Mouse (Mus musculus): Measurements from ENCODE around the gene Spsb4. TPM values are rescaled to one million over a fixed set of nuclear protein-coding genes. Genes with fewer than 3 reads are reported as not detected.

The Spsb4 gene
- polyA plus RNA-seq, 1 experiment from 2014 or later, result 23.4 TPM

DNA sequence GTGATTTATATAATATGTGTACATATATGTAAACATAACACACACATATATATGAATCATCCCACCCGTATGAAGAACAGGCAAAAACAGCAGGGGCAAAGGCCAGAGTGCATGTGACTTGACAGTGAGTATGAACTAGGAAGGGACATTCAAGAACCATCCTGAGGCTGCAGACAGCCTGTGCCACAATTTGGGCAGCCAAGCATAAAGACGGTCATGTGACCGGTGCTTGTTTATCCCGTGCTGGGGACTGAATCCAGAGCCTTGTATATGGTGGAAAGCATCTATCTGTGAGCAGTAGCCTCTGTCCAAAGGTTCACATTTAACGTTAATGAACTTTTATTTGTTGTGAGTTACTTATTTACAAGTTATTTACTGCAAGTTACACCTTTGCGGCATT, 103.8 kb downstream of the Spsb4 start:
- Histone ChIP-seq H3K4me2 (replicated peaks; ENCODE audit: low read depth) (no peak overlapping the region), H3K27me3 (replicated peaks; ENCODE audit: control insufficient read depth, insufficient read depth, low read length) (no peaks in the 10 kb centered on the region), H3K4me1 (replicated peaks; ENCODE audit: control insufficient read depth, insufficient read depth, low read length) (0 out of 2 replicates have a peak, but pooled peaks cover under 1% of the 10 kb centered on the region), H3K9ac (ENCODE audit: low read depth, low read length) (no peak overlapping the region), H3K36me3 (ENCODE audit: control insufficient read depth, insufficient read depth) (no peaks in the 10 kb centered on the region), H3K4me3 (ENCODE audit: low read depth, low read length) (no peak overlapping the region), H3K27ac (ENCODE audit: low read depth, low read length) (no peak overlapping the region), H3K9me3 (ENCODE audit: control insufficient read depth) (0 out of 2 replicates have a peak, but pooled peaks cover 4% of the 10 kb centered on the region)
- no peak for TF ChIP-seq CTCF (IDR thresholded peaks at IDR 0.05; ENCODE audit: low read depth)
- WGBS, result 75% methylated on average over 6 of the region's 6 CpGs
- no peak for ATAC-seq

DNA sequence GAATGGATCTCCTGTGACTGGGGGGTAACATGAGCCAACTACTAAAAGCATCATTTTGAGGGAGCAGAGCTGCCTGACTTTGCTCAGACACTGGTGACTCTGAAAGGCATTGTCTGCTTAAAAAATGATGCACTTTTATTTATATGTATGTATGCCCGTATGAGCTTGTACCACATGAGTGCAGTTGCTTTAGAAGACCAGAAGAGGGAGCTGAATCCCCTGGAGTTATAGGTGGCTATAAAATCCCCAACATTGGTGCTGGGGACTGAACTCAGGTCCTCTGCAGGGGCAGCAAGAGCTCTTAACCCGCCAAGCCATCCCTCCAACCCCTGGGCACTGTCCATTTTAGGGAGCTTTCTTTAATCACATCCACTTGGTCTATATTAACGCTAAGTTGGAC, 104.6 kb downstream of the Spsb4 start:
- Histone ChIP-seq H3K27me3 (replicated peaks; ENCODE audit: control insufficient read depth, insufficient read depth, low read length) (no peaks in the 10 kb centered on the region), H3K9ac (ENCODE audit: low read depth, low read length) (no peak overlapping the region), H3K36me3 (ENCODE audit: control insufficient read depth, insufficient read depth) (no peaks in the 10 kb centered on the region), H3K4me2 (replicated peaks; ENCODE audit: low read depth) (no peak overlapping the region), H3K9me3 (ENCODE audit: control insufficient read depth) (no peaks in the 10 kb centered on the region), H3K4me3 (ENCODE audit: low read depth, low read length) (no peak overlapping the region), H3K27ac (ENCODE audit: low read depth, low read length) (no peak overlapping the region), H3K4me1 (replicated peaks; ENCODE audit: control insufficient read depth, insufficient read depth, low read length) (0 out of 2 replicates have a peak, but pooled peaks cover 2% of the 10 kb centered on the region)
- peak; percentile 26; the same call in 1 of the 2 replicates for TF ChIP-seq CTCF (IDR thresholded peaks at IDR 0.05; ENCODE audit: low read depth)
- ATAC-seq, result no peak
- 91% methylated on average over 3 of the region's 3 CpGs for WGBS

DNA sequence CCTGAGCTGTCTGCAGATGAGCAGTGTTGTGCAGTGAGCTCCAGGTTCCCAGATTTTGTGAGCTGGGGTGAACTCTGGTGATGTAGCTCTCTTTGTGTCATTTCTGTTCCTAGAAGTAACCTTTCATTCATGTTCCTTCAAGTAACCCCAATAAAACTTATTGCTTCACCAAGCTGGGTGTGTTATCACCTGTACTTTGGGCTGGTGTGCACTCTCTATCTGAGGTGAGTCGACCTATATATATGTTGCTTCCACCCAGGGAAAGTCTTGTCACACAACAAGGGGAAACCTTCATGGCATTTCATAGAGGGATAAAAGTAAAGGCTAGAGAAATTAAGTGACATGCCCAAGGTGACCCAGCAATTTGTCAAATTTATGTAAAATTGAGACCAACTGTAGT, 109.1 kb downstream of the Spsb4 start:
- H3K27me3 ChIP-seq (replicated peaks; ENCODE audit: control insufficient read depth, insufficient read depth, low read length), result no peaks in the 10 kb centered on the region
- no peak overlapping the region for H3K9ac ChIP-seq (ENCODE audit: low read depth, low read length)
- no peaks in the 10 kb centered on the region for H3K9me3 ChIP-seq (ENCODE audit: control insufficient read depth)
- no peak overlapping the region for H3K4me2 ChIP-seq (replicated peaks; ENCODE audit: low read depth)
- H3K36me3 ChIP-seq (ENCODE audit: control insufficient read depth, insufficient read depth), result no peaks in the 10 kb centered on the region
- no peak overlapping the region for H3K4me3 ChIP-seq (ENCODE audit: low read depth, low read length)
- TF ChIP-seq CTCF (IDR thresholded peaks at IDR 0.05; ENCODE audit: low read depth), result no peak
- H3K27ac ChIP-seq (ENCODE audit: low read depth, low read length), result peak overlapping the region; percentile 54; the same call in 1 of the 2 replicates
- 0 out of 2 replicates have a peak, but pooled peaks cover 2% of the 10 kb centered on the region for H3K4me1 ChIP-seq (replicated peaks; ENCODE audit: control insufficient read depth, insufficient read depth, low read length)
- WGBS, result 24% methylated on average over 1 of the region's 1 CpGs
- peak; percentile 86 for ATAC-seq

DNA sequence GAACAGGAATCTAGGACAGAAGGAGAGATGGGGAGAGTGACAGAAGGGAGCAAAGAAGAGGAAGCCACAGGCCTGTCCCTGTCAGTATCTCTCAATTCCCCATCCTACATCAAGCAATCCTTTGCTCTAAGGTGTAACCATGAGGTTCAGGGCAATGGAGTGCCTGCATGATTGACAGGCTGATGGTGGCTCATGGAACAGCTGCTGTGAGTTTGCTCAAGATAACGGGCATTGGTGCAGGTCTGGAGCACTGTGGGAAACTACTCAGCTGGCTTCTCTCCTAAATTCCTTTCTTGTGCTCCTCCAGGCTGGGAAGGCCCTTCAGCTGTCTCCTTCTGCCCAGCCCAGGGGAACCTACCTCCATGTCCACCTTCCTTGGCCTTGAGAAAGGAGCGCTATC, 109.9 kb downstream of the Spsb4 start:
- Histone ChIP-seq H3K9me3 (ENCODE audit: control insufficient read depth) (no peaks in the 10 kb centered on the region), H3K36me3 (ENCODE audit: control insufficient read depth, insufficient read depth) (no peaks in the 10 kb centered on the region), H3K27ac (ENCODE audit: low read depth, low read length) (peak overlapping the region; percentile 54; the same call in 1 of the 2 replicates), H3K27me3 (replicated peaks; ENCODE audit: control insufficient read depth, insufficient read depth, low read length) (no peaks in the 10 kb centered on the region), H3K9ac (ENCODE audit: low read depth, low read length) (no peak overlapping the region), H3K4me1 (replicated peaks; ENCODE audit: control insufficient read depth, insufficient read depth, low read length) (0 out of 2 replicates have a peak, but pooled peaks cover 2% of the 10 kb centered on the region), H3K4me3 (ENCODE audit: low read depth, low read length) (no peak overlapping the region), H3K4me2 (replicated peaks; ENCODE audit: low read depth) (no peak overlapping the region)
- ATAC-seq, result no peak
- 67% methylated on average over 2 of the region's 2 CpGs for WGBS
- TF ChIP-seq CTCF (IDR thresholded peaks at IDR 0.05; ENCODE audit: low read depth), result no peak

DNA sequence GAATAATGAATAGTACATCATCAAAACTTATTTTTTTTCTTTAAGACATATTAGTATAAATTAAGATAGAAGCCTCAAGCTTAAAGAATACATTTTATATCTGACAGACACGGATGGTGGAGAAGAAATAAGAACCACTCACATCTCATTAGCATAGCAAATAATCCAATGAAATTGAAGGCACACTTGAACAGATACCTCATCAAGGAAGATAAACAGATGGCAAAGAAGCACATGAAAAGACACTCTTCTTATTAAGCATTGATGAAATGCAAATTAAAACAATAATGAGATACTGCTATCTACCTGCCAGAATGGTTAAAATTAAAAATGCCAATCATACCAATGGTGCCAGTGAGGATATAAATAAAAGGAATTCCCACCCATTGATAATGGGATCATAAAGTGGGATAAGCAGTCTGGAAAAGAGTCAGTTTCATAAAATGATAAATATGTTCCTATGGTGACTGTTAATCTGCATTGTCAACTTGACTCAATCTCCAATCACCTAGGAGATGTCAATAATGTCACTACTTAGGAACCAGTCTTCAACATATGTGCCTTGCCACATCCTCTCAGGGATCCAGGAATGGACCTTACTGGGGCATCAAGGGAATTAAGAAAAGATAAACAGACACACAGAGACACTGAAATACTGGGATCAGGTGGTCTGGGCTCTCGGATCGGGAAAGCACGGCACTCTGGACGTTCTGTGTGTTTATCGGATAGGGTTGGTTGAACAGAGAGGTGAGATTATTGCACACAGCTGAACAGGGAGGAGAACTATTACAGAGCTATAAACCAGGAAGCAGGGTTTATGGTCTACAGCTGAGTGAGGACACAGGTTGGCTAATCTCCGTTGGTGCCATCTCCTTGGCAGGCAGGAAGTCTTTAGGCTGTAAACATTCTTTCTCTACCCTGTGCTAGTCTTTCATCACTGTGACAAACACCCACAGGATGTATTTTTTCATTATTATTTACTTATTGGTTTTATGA, 114.0 kb downstream of the Spsb4 start:
- TF ChIP-seq CTCF (IDR thresholded peaks at IDR 0.05; ENCODE audit: low read depth), result no peak
- Histone ChIP-seq H3K27ac (ENCODE audit: low read depth, low read length) (no peak overlapping the region), H3K9me3 (ENCODE audit: control insufficient read depth) (no peaks in the 10 kb centered on the region), H3K4me3 (ENCODE audit: low read depth, low read length) (no peak overlapping the region), H3K9ac (ENCODE audit: low read depth, low read length) (no peak overlapping the region), H3K27me3 (replicated peaks; ENCODE audit: control insufficient read depth, insufficient read depth, low read length) (no peaks in the 10 kb centered on the region), H3K4me2 (replicated peaks; ENCODE audit: low read depth) (no peak overlapping the region), H3K36me3 (ENCODE audit: control insufficient read depth, insufficient read depth) (no peaks in the 10 kb centered on the region), H3K4me1 (replicated peaks; ENCODE audit: control insufficient read depth, insufficient read depth, low read length) (no peaks in the 10 kb centered on the region)
- WGBS, result 46% methylated on average over 7 of the region's 7 CpGs
- peak; percentile 84 for ATAC-seq

DNA sequence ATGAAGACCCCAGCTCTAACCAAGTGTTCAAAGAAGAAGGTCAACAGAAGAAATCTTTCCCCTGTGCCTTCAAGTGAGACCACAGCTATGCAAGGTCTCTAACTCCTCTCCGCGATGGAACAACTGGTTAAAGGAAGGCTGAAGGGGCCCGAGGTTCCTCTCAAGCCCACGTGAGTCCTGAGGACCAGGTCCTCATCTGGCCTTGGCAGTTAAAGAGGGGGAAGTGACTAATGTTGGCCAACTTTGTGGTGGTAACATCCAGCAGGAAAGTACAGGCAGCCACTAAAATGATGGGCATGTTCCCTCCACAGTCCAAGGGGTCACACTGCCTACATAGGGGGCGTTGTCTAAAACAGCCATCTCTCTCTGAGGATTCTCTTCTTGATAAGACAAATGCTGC, 118.9 kb downstream of the Spsb4 start:
- no peaks in the 10 kb centered on the region for H3K4me1 ChIP-seq (replicated peaks; ENCODE audit: control insufficient read depth, insufficient read depth, low read length)
- H3K9ac ChIP-seq (ENCODE audit: low read depth, low read length), result no peak overlapping the region
- no peak overlapping the region for H3K27ac ChIP-seq (ENCODE audit: low read depth, low read length)
- no peak overlapping the region for H3K4me3 ChIP-seq (ENCODE audit: low read depth, low read length)
- 79% methylated on average over 5 of the region's 5 CpGs for WGBS
- no peaks in the 10 kb centered on the region for H3K27me3 ChIP-seq (replicated peaks; ENCODE audit: control insufficient read depth, insufficient read depth, low read length)
- H3K4me2 ChIP-seq (replicated peaks; ENCODE audit: low read depth), result no peak overlapping the region
- no peak for TF ChIP-seq CTCF (IDR thresholded peaks at IDR 0.05; ENCODE audit: low read depth)
- ATAC-seq, result no peak
- no peaks in the 10 kb centered on the region for H3K9me3 ChIP-seq (ENCODE audit: control insufficient read depth)
- H3K36me3 ChIP-seq (ENCODE audit: control insufficient read depth, insufficient read depth), result no peaks in the 10 kb centered on the region

All from intestine, postnatal 0 days (tissue).